Mouse (Mus musculus) kidney, postnatal 0 days (tissue): ENCODE results near the gene Rasl11a. TPM values are rescaled to one million over a fixed set of nuclear protein-coding genes. Genes with fewer than 3 reads are reported as not detected.

Source experiments
- ATAC-seq: fragments of 200-750 bp; cut with Nextera tagmentation; replicated peaks from 2 replicates; pipeline ENCODE4 v1.8.0; 2017; ENCODE audit warnings: low read depth, moderate number of reproducible peaks, moderate TSS enrichment, moderate library complexity; ENCODE audit not compliant: low FRiP score
- DNase-seq: peaks from one replicate; pipeline ENCODE4 v3.0.0-alpha.2; 2016; ENCODE audit warnings: low spot score
- H3K27ac ChIP-seq: fragments of 300-500 bp; sonication (generic); 2 replicates; pipeline ENCODE4 v1.5.1; 2014; ENCODE audit warnings: mild to moderate bottlenecking
- H3K27me3 ChIP-seq: fragments of 300-500 bp; sonication (generic); 2 replicates; pipeline ENCODE4 v1.6.1; 2014; ENCODE audit warnings: low read length, mixed read lengths; ENCODE audit not compliant: insufficient read depth
- H3K36me3 ChIP-seq: fragments of 300-500 bp; sonication (generic); 2 replicates; pipeline ENCODE4 v1.6.1; 2014; ENCODE audit warnings: low read length, mixed read lengths; ENCODE audit not compliant: insufficient read depth
- H3K4me1 ChIP-seq: fragments of 300-500 bp; sonication (generic); replicated peaks from 2 replicates; pipeline ENCODE4 v1.6.1; 2014; ENCODE audit warnings: antibody characterized with exemption, low read length, mixed read lengths; ENCODE audit not compliant: insufficient read depth
- H3K4me2 ChIP-seq: fragments of 300-500 bp; sonication (generic); 2 replicates; pipeline ENCODE4 v1.6.1; 2014; ENCODE audit warnings: mild to moderate bottlenecking, low read length, moderate library complexity, mixed read lengths
- H3K4me3 ChIP-seq: fragments of 300-500 bp; sonication (generic); replicated peaks from 2 replicates; pipeline ENCODE4 v1.5.1; 2014; ENCODE audit warnings: low read depth, low read length
- H3K9ac ChIP-seq: fragments of 300-500 bp; sonication (generic); 2 replicates; pipeline ENCODE4 v1.6.1; 2014; ENCODE audit warnings: low read depth, low read length
- H3K9me3 ChIP-seq: fragments of 300-500 bp; sonication (generic); replicated peaks from 2 replicates; pipeline ENCODE4 v1.6.1; 2016; ENCODE audit warnings: low read length, inconsistent platforms, mixed read lengths
- CTCF ChIP-seq: IDR thresholded peaks from 2 replicates; pipeline ENCODE4 v1.5.1; 2016; ENCODE audit warnings: antibody characterized with exemption, low read depth, mild to moderate bottlenecking, moderate library complexity
- WGBS: fragments of 180-500 bp; shearing (Covaris S2); extraction: QIAGEN DNeasy Blood & Tissue Kit; methylation state at CpG from one replicate; pipeline ENCODE4 v1.1.7; 2014; 5-methylcytosine and 5-hydroxymethylcytosine counted together
- polyA plus RNA-seq: library from polyadenylated mRNA; unstranded; fragments of >200 nt; fragmentation: Nextera tagmentation; extraction: Ambion mirVana; gene quantifications from 2 replicates; pipeline ENCODE4 v1.2.1, GENCODE M21; 2015

The Rasl11a gene
- polyA plus RNA-seq, 1 experiment from 2014 or later, result 115 TPM

GRCm38 (mm10) chr5:146832769-146833448 is 12.0 kb upstream of the Rasl11a start, which contains the start of gene Rpl21:
Gene Rpl21, plus strand, starts transcription at chr5:146832890.
- Histone ChIP-seq H3K4me2 (peak within 1 kb of the TSS; percentile 67), H3K9me3 (no peaks in the 10 kb centered on the region), H3K4me1 (peaks cover 6% of the 10 kb centered on the region; the same call in 1 of the 2 replicates), H3K27ac (peak within 1 kb of the TSS; percentile 88), H3K27me3 (no peaks in the 10 kb centered on the region), H3K36me3 (peaks cover 29% of the 10 kb centered on the region), H3K9ac (peak within 1 kb of the TSS; percentile 96), H3K4me3 (peak within 1 kb of the TSS; percentile 93)
- no peak for TF ChIP-seq CTCF
- DNase-seq (peak; percentile 95), ATAC-seq (peak; percentile 98)
- WGBS, result 2% methylated on average over 60 of the region's 60 CpGs

DNA sequence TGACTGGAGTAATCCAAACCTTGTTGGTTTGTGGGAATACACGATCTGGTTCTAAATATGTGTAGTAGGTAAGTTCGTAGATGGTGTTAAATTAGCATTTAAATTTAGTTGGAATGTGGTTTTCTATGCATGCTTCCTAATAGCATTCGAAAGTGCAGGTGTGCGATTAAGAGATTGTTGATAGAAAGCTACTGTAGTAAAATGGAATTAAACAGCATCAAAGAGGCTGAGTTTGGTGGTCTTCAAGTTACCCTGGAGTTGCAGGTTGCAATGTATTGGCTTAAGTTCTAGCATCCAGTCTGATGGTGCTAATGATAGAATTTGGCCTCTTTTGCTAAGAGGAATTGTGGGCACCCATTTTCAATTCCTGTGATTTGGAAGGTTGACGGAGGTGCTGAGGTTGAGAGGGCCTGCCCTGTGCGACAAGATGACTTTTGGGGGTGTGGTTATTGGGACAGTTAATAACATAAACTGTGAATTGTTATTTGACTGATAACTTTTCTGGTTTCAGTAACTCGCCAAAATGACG is 11.1 kb upstream of the Rasl11a start:
- Histone ChIP-seq H3K27ac (peak overlapping the region; percentile 88; the same call in 1 of the 2 replicates), H3K4me3 (peak overlapping the region; percentile 93), H3K9ac (peak overlapping the region; percentile 96), H3K4me2 (peak overlapping the region; percentile 67), H3K27me3 (no peaks in the 10 kb centered on the region), H3K36me3 (peaks cover 32% of the 10 kb centered on the region), H3K9me3 (no peaks in the 10 kb centered on the region), H3K4me1 (peaks cover 6% of the 10 kb centered on the region; the same call in 1 of the 2 replicates)
- TF ChIP-seq CTCF, result no peak
- DNase-seq, result no peak
- WGBS, result 14% methylated on average over 8 of the region's 8 CpGs
- ATAC-seq, result no peak

- Histone ChIP-seq H3K27me3 (no peaks in the 10 kb centered on the region), H3K4me3 (no peak overlapping the region), H3K36me3 (peaks cover 32% of the 10 kb centered on the region), H3K9ac (no peak overlapping the region), H3K4me1 (peaks cover 6% of the 10 kb centered on the region; the same call in 1 of the 2 replicates), H3K9me3 (no peaks in the 10 kb centered on the region), H3K27ac (no peak overlapping the region), H3K4me2 (no peak overlapping the region)
- 74% methylated on average over 8 of the region's 8 CpGs for WGBS
- no peak for TF ChIP-seq CTCF
- no peak for DNase-seq
- no peak for ATAC-seq
Measured at GRCm38 (mm10) chr5:146834959-146835358, 9.9 kb upstream of the Rasl11a start.

DNA sequence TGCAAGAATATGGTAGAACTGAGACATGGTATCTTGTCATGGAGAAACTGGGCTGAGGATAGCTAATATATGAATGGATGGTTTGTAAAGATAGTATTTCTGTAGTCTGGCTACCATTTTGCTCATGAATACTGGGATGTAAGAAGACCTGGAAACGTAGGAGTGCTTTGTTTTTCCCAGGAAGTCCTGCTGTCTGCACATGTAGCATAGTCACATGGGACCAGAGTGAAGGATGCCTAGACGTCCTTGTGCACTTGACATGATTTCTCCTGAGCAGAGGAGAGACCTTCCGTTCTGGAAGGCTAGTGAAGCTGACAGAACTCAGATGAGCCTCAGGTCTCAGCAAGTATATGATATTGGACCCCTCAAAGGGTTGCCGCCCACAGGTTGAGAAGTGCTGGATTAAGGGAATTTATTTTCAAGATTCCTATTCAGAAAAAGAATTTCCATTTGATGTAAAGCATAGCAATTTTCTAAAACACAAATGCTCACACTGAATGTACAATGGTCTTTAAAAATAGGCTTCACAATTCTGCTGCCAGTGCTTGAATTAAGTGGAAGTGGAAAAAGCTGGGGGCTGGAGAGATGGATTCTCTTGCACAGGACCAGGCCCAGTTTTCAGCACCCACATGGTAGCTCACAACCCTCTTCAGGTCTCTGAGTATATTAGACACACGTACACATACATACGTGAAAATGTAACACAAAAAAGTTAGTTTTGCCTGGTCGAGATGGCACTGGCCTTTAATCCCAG is 6.7 kb upstream of the Rasl11a start:
- WGBS, result 58% methylated on average over 7 of the region's 7 CpGs
- no peaks in the 10 kb centered on the region for H3K9me3 ChIP-seq
- no peak overlapping the region for H3K9ac ChIP-seq
- H3K27me3 ChIP-seq, result no peaks in the 10 kb centered on the region
- DNase-seq (no peak), ATAC-seq (no peak)
- H3K4me2 ChIP-seq, result no peak overlapping the region
- TF ChIP-seq CTCF, result no peak
- no peak overlapping the region for H3K4me3 ChIP-seq
- H3K36me3 ChIP-seq, result peaks cover 32% of the 10 kb centered on the region
- no peaks in the 10 kb centered on the region for H3K4me1 ChIP-seq
- no peak overlapping the region for H3K27ac ChIP-seq

DNA sequence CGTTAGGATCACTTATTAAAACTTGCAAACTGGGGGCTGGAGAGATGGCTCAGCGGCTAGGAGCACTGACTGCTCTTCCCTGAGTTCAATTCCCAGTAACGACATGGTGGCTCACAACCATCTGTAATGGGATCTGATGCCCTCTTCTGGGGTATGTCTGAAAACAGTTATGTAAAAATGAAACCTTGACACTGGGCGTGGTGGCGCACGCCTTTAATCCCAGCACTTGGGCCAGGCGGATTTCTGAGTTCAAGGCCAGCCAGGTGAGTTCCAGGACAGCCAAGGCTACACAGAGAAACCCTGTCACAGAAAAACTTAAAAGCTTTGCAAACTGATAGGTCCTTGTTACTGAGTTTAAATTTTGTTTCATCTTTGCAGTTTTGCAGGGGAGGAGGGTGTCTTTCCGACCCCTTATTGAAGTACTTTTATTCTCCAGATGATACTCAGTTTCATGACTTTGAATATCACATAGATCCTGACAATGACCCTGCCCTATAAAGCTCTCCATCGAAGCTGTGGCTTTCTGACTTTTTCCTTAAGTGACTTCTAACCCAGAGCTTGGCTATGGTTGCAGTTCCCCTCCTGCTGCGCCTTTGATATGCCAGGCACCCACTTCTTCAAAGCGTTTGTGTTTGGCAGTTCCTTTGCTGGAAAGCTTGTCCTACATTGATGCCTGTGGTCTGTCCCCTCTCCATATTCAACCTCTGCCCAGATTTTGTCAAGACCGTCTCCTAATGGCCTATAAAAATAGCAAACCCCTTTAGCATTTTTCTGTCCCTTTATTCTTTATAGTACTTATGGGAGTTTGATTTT is 5.8 kb upstream of the Rasl11a start:
- H3K27me3 ChIP-seq, result no peaks in the 10 kb centered on the region
- ATAC-seq (no peak), DNase-seq (no peak)
- no peaks in the 10 kb centered on the region for H3K9me3 ChIP-seq
- H3K27ac ChIP-seq, result no peak overlapping the region
- H3K36me3 ChIP-seq, result peaks cover 32% of the 10 kb centered on the region
- 0 out of 2 replicates have a peak, but pooled peaks have one; percentile 23 for TF ChIP-seq CTCF
- no peak overlapping the region for H3K9ac ChIP-seq
- no peak overlapping the region for H3K4me3 ChIP-seq
- no peaks in the 10 kb centered on the region for H3K4me1 ChIP-seq
- no peak overlapping the region for H3K4me2 ChIP-seq
- 52% methylated on average over 12 of the region's 12 CpGs for WGBS

- DNase-seq, result no peak
- Histone ChIP-seq H3K36me3 (peaks cover 32% of the 10 kb centered on the region), H3K4me2 (no peak overlapping the region), H3K27me3 (no peaks in the 10 kb centered on the region), H3K9ac (no peak overlapping the region), H3K27ac (no peak overlapping the region), H3K4me1 (no peaks in the 10 kb centered on the region), H3K9me3 (no peaks in the 10 kb centered on the region), H3K4me3 (no peak overlapping the region)
- ATAC-seq, result no peak
- no peak for TF ChIP-seq CTCF
- WGBS, result 48% methylated on average over 5 of the region's 5 CpGs
Measured at GRCm38 (mm10) chr5:146839760-146840159, 5.1 kb upstream of the Rasl11a start.
